Mouse (Mus musculus) spleen, adult 2 months (tissue): ENCODE data around the gene Brinp3.

Source experiments
- CTCF ChIP-seq: fragments of 200-500 bp; IDR thresholded peaks from 2 replicates; pipeline ENCODE4 v1.5.1; 2011; ENCODE audit warnings: mild to moderate bottlenecking, inconsistent platforms; ENCODE audit not compliant: insufficient read depth, insufficient read length, insufficient replicate concordance; ENCODE audit errors: extremely low read depth
- POLR2A ChIP-seq: fragments of 200-500 bp; IDR thresholded peaks from 2 replicates; pipeline ENCODE4 v1.6.1; 2011; ENCODE audit warnings: low read depth, low read length, inconsistent platforms

GRCm38 (mm10) chr1:146494221-146494620 is 339 bp upstream of the Brinp3 start:
- TF ChIP-seq CTCF (no peak), POLR2A (no peak)
